ENCODE assay signal across 7 mouse cellular contexts in genomic region chr9:106149399-106149754, GRCm38 (mm10). TPM values are rescaled to one million over a fixed set of nuclear protein-coding genes. Genes with fewer than 3 reads are reported as not detected.
DNase-seq lines count a peak whose midpoint lies in the region; ATAC-seq and TF ChIP-seq lines count a peak whose summit lies in the region.

No protein-coding gene starts in this region.

- ATAC-seq in lung, embryonic 14.5 days (ENCODE audit: insufficient read depth): no peak
- no peak for ATAC-seq in forebrain, embryonic 12.5 days (ENCODE audit: low FRiP score)
- no peak for ATAC-seq in stomach, embryonic 15.5 days (ENCODE audit: insufficient read depth, low FRiP score, low read depth)
- ATAC-seq in CD4-positive, CD25-positive, alpha-beta regulatory T cell, adult 4 months: no peak

- no peak for TF ChIP-seq CTCF in lung, embryonic 14.5 days (IDR thresholded peaks at IDR 0.05; ENCODE audit: low read depth)

- 0 out of 2 replicates have a peak overlapping the region, but pooled peaks have one; percentile 6 for H3K9ac ChIP-seq in lung, embryonic 14.5 days
- peak overlapping the region; percentile 90 for H3K9ac ChIP-seq in forebrain, embryonic 12.5 days
- H3K9ac ChIP-seq in stomach, embryonic 15.5 days: no peak overlapping the region

- H3K27me3 ChIP-seq in lung, embryonic 14.5 days (ENCODE audit: insufficient read depth, low read length): peaks cover 40% of the 10 kb centered on the region
- peaks cover 44% of the 10 kb centered on the region for H3K27me3 ChIP-seq in forebrain, embryonic 12.5 days
- peaks cover 93% of the 10 kb centered on the region for H3K27me3 ChIP-seq in limb, embryonic 10.5 days (ENCODE audit: low read depth, poor library complexity, severe bottlenecking)
- H3K27me3 ChIP-seq in stomach, embryonic 15.5 days (replicated peaks): peaks cover 28% of the 10 kb centered on the region

- no peaks in the 10 kb centered on the region for H3K36me3 ChIP-seq in lung, embryonic 14.5 days (ENCODE audit: insufficient read depth)
- H3K36me3 ChIP-seq in forebrain, embryonic 12.5 days (replicated peaks): peaks cover 32% of the 10 kb centered on the region
- H3K36me3 ChIP-seq in limb, embryonic 10.5 days: no peaks in the 10 kb centered on the region
- H3K36me3 ChIP-seq in stomach, embryonic 15.5 days: no peaks in the 10 kb centered on the region

- H3K4me3 ChIP-seq in lung, embryonic 14.5 days (ENCODE audit: low read depth, low read length): peak overlapping the region; percentile 34
- peak overlapping the region; percentile 71 for H3K4me3 ChIP-seq in forebrain, embryonic 12.5 days (replicated peaks)
- H3K4me3 ChIP-seq in limb, embryonic 10.5 days: peak overlapping the region; percentile 48
- H3K4me3 ChIP-seq in stomach, embryonic 15.5 days (replicated peaks): peak overlapping the region; percentile 38

- H3K27ac ChIP-seq in lung, embryonic 14.5 days (ENCODE audit: low read depth): no peak overlapping the region
- H3K27ac ChIP-seq in forebrain, embryonic 12.5 days: peak overlapping the region; percentile 89
- no peak overlapping the region for H3K27ac ChIP-seq in limb, embryonic 10.5 days
- H3K27ac ChIP-seq in stomach, embryonic 15.5 days: no peak overlapping the region

- 20% methylated on average over 10 of the region's 10 CpGs for WGBS in lung, embryonic 14.5 days
- 5% methylated on average over 10 of the region's 10 CpGs for WGBS in forebrain, embryonic 12.5 days
- 12% methylated on average over 10 of the region's 10 CpGs for WGBS in limb, embryonic 10.5 days
- 22% methylated on average over 10 of the region's 10 CpGs for WGBS in stomach, embryonic 15.5 days

- H3K4me2 ChIP-seq in lung, embryonic 14.5 days: peak overlapping the region; percentile 65
- peak overlapping the region; percentile 69 for H3K4me2 ChIP-seq in forebrain, embryonic 12.5 days
- peak overlapping the region; percentile 80 for H3K4me2 ChIP-seq in stomach, embryonic 15.5 days

- H3K9me3 ChIP-seq in lung, embryonic 14.5 days (ENCODE audit: low read depth, low read length): no peaks in the 10 kb centered on the region
- H3K9me3 ChIP-seq in forebrain, embryonic 12.5 days: no peaks in the 10 kb centered on the region
- H3K9me3 ChIP-seq in limb, embryonic 10.5 days (replicated peaks): no peaks in the 10 kb centered on the region
- H3K9me3 ChIP-seq in stomach, embryonic 15.5 days: no peaks in the 10 kb centered on the region

- DNase-seq in lung, embryonic 14.5 days: no peak
- no peak for DNase-seq in lung, postnatal 14 days
- DNase-seq in limb, embryonic 10.5 days (ENCODE audit: low spot score): no peak
- DNase-seq in urinary bladder, postnatal 36 days (ENCODE audit: low spot score in 2 of 2): no peak

- no peaks in the 10 kb centered on the region for H3K4me1 ChIP-seq in lung, embryonic 14.5 days (ENCODE audit: insufficient read depth)
- peaks cover 45% of the 10 kb centered on the region for H3K4me1 ChIP-seq in forebrain, embryonic 12.5 days
- H3K4me1 ChIP-seq in limb, embryonic 10.5 days: peaks cover 21% of the 10 kb centered on the region
- peaks cover 14% of the 10 kb centered on the region for H3K4me1 ChIP-seq in stomach, embryonic 15.5 days

RNA-seq across cellular contexts. Expression of gene Glyctk, which starts 8.6 kb away (rescaled TPM):
- polyA plus RNA-seq in lung, embryonic 14.5 days (2014; fragmentation: Nextera tagmentation; extraction: Ambion mirVana): 1.5 and 1.6 TPM in 2 replicates
- 9.1 and 10.2 TPM in 2 replicates for polyA plus RNA-seq in forebrain, embryonic 12.5 days (2016; fragmentation: Nextera tagmentation; extraction: Ambion mirVana)
- polyA plus RNA-seq in limb, embryonic 10.5 days (2016; fragmentation: Nextera tagmentation; extraction: Ambion mirVana): 0.83 and 1.9 TPM in 2 replicates
- 2.8 and 3.1 TPM in 2 replicates for polyA plus RNA-seq in stomach, embryonic 15.5 days (2015; fragmentation: Nextera tagmentation; extraction: Ambion mirVana)
- polyA plus RNA-seq in CD4-positive, CD25-positive, alpha-beta regulatory T cell, adult 4 months (2017; shearing (Covaris generic)): 1 to 10 TPM; 2.3 to 5.1 TPM

RNA-seq across cellular contexts. Expression of gene Wdr82, which starts 21.4 kb away (rescaled TPM):
- polyA plus RNA-seq in lung, embryonic 14.5 days (2014; fragmentation: Nextera tagmentation; extraction: Ambion mirVana): 26.7 and 26.9 TPM in 2 replicates
- polyA plus RNA-seq in forebrain, embryonic 12.5 days (2016; fragmentation: Nextera tagmentation; extraction: Ambion mirVana): 38.1 and 41.2 TPM in 2 replicates
- polyA plus RNA-seq in limb, embryonic 10.5 days (2016; fragmentation: Nextera tagmentation; extraction: Ambion mirVana): 26.2 and 28.8 TPM in 2 replicates
- polyA plus RNA-seq in stomach, embryonic 15.5 days (2015; fragmentation: Nextera tagmentation; extraction: Ambion mirVana): 19.7 and 20.4 TPM in 2 replicates
- polyA plus RNA-seq in CD4-positive, CD25-positive, alpha-beta regulatory T cell, adult 4 months (2017; shearing (Covaris generic)): 10 to 100 TPM; 46.5 to 47.3 TPM

RNA-seq across cellular contexts. Expression of gene Ppm1m, which starts 50.2 kb away (rescaled TPM):
- polyA plus RNA-seq in lung, embryonic 14.5 days (2014; fragmentation: Nextera tagmentation; extraction: Ambion mirVana): 49.2 and 55.0 TPM in 2 replicates
- 29.6 and 33.3 TPM in 2 replicates for polyA plus RNA-seq in forebrain, embryonic 12.5 days (2016; fragmentation: Nextera tagmentation; extraction: Ambion mirVana)
- polyA plus RNA-seq in limb, embryonic 10.5 days (2016; fragmentation: Nextera tagmentation; extraction: Ambion mirVana): 53.1 and 57.5 TPM in 2 replicates
- 39.0 and 42.0 TPM in 2 replicates for polyA plus RNA-seq in stomach, embryonic 15.5 days (2015; fragmentation: Nextera tagmentation; extraction: Ambion mirVana)
- 10 to 100 TPM; 19.8 to 24.0 TPM for polyA plus RNA-seq in CD4-positive, CD25-positive, alpha-beta regulatory T cell, adult 4 months (2017; shearing (Covaris generic))

RNA-seq across cellular contexts. Expression of gene Col6a4, which starts 52.8 kb away (rescaled TPM):
- polyA plus RNA-seq in lung, embryonic 14.5 days (2014; fragmentation: Nextera tagmentation; extraction: Ambion mirVana): 0.95 and 1.0 TPM in 2 replicates
- polyA plus RNA-seq in forebrain, embryonic 12.5 days (2016; fragmentation: Nextera tagmentation; extraction: Ambion mirVana): 0.27 and 0.70 TPM in 2 replicates
- polyA plus RNA-seq in limb, embryonic 10.5 days (2016; fragmentation: Nextera tagmentation; extraction: Ambion mirVana): 0.09 TPM in 1 of 2 replicates, not detected in the other
- 32.4 and 41.9 TPM in 2 replicates for polyA plus RNA-seq in stomach, embryonic 15.5 days (2015; fragmentation: Nextera tagmentation; extraction: Ambion mirVana)
- polyA plus RNA-seq in CD4-positive, CD25-positive, alpha-beta regulatory T cell, adult 4 months (2017; shearing (Covaris generic)): not detected

RNA-seq across cellular contexts. Expression of gene Twf2, which starts 53.5 kb away (rescaled TPM):
- polyA plus RNA-seq in lung, embryonic 14.5 days (2014; fragmentation: Nextera tagmentation; extraction: Ambion mirVana): 77.0 and 78.1 TPM in 2 replicates
- 53.9 and 59.3 TPM in 2 replicates for polyA plus RNA-seq in forebrain, embryonic 12.5 days (2016; fragmentation: Nextera tagmentation; extraction: Ambion mirVana)
- 75.1 and 76.6 TPM in 2 replicates for polyA plus RNA-seq in limb, embryonic 10.5 days (2016; fragmentation: Nextera tagmentation; extraction: Ambion mirVana)
- polyA plus RNA-seq in stomach, embryonic 15.5 days (2015; fragmentation: Nextera tagmentation; extraction: Ambion mirVana): 53.9 and 64.0 TPM in 2 replicates
- 100 to 1,000 TPM; 151 to 174 TPM for polyA plus RNA-seq in CD4-positive, CD25-positive, alpha-beta regulatory T cell, adult 4 months (2017; shearing (Covaris generic))
